28 mouse cellular contexts compared by ENCODE assay signal in the genomic region with DNA sequence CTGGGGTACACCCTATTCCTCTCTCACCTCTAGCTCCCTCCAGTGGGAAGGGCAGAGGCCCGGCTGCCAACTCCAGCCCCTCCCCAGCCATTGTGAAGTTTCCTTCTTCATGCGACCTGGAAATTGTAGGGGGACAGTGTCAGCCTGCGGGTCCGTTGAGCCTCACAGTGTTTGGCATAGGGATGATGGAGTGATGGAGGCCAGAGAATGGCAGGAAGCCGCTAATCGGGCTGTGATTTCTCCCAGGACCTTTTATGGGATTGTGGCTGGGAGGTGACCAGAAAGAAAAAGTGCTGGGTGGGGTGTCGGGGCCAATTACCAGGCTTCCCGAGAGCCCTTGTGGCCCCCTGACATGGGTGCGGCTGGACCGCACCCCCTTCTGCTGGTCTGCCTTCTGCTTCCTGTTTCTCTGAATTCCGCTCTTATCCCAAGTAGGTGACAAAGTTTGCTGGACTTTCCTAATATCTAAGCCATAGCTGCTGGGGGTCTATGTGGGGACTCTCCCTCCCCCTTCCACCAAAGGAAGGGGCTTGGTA. TPM values are rescaled to one million over a fixed set of nuclear protein-coding genes. Genes with fewer than 3 reads are reported as not detected.
DNase-seq lines count a peak whose midpoint lies in the region; ATAC-seq lines count a peak whose summit lies in the region.
"Had no signal": no experiment of that assay in that cellular context is flagged by ENCODE, and none has a peak within 500 bp of the region (broad histone marks: within the 10 kb centered on the region; RNA-seq: fewer than 3 reads in every experiment).

No protein-coding gene starts in this region.

- H3K27me3 ChIP-seq in heart, embryonic 14.5 days (ENCODE audit: control insufficient read depth, insufficient read depth, low read length) = no peaks in the 10 kb centered on the region
- H3K27me3 ChIP-seq in heart, embryonic 11.5 days (ENCODE audit: control insufficient read depth, insufficient read depth, low read length) = no peaks in the 10 kb centered on the region
- H3K27me3 ChIP-seq in heart, embryonic 16.5 days (ENCODE audit: control insufficient read depth, insufficient read depth, low read length) = no peaks in the 10 kb centered on the region
- H3K27me3 ChIP-seq: forebrain, embryonic 12.5 days; hindbrain, embryonic 15.5 days; limb, embryonic 15.5 days had no signal

- H3K4me2 ChIP-seq in heart, embryonic 14.5 days (ENCODE audit: low read length) = no peak overlapping the region
- no peak overlapping the region for H3K4me2 ChIP-seq in heart, embryonic 11.5 days
- H3K4me2 ChIP-seq in heart, embryonic 16.5 days (ENCODE audit: low read depth, low read length) = no peak overlapping the region
- H3K4me2 ChIP-seq: forebrain, embryonic 12.5 days; hindbrain, embryonic 15.5 days; limb, embryonic 15.5 days; liver, embryonic 15.5 days had no signal

- 62% methylated on average over 11 of the region's 11 CpGs for WGBS in heart, embryonic 14.5 days
- 57% methylated on average over 11 of the region's 11 CpGs for WGBS in heart, embryonic 11.5 days (ENCODE audit: insufficient replicate concordance)
- WGBS in heart, embryonic 16.5 days = 52% methylated on average over 11 of the region's 11 CpGs

- DNase-seq in heart, adult 11 months = peak; percentile 97
- DNase-seq in heart, adult 8-10 months (ENCODE audit: low spot score) = no peak
- DNase-seq in lung, postnatal 10 days = peak; percentile 64
- DNase-seq in spleen, postnatal 14 days (ENCODE audit: low spot score in 2 of 2) = no peak
- DNase-seq: adrenal gland, adult 2 months; cerebellum, adult 2 months; cerebellum, postnatal 14 days; gastrocnemius, postnatal 10 days; kidney, adult 2 months; kidney, postnatal 4 days; right cerebral cortex, postnatal 25 days; thymus, postnatal 14 days had no signal

- H3K4me1 ChIP-seq in heart, embryonic 14.5 days (ENCODE audit: control insufficient read depth in 2 of 2, insufficient read depth in 2 of 2, low read length in 2 of 2) = peaks cover 11 to 13% of the 10 kb centered on the region in 2 experiments; a peak in 3 of 4 replicates
- H3K4me1 ChIP-seq in heart, embryonic 11.5 days (ENCODE audit: control insufficient read depth, insufficient read depth, low read length) = no peaks in the 10 kb centered on the region; the same call in 1 of the 2 replicates
- H3K4me1 ChIP-seq in heart, embryonic 16.5 days (ENCODE audit: control insufficient read depth, insufficient read depth, low read length) = 0 out of 2 replicates have a peak, but pooled peaks cover 2% of the 10 kb centered on the region
- H3K4me1 ChIP-seq: forebrain, embryonic 12.5 days; hindbrain, embryonic 15.5 days; liver, embryonic 15.5 days had no signal

- peak; percentile 31 for ATAC-seq in heart, embryonic 14.5 days (ENCODE audit: insufficient number of reproducible peaks, insufficient read depth, low FRiP score, low read depth)
- ATAC-seq in heart, embryonic 11.5 days (replicated peaks; ENCODE audit: insufficient number of reproducible peaks, low FRiP score, low TSS enrichment) = no peak
- ATAC-seq in heart, embryonic 16.5 days (replicated peaks; ENCODE audit: extremely low read depth, insufficient read depth, low FRiP score) = peak; percentile 37
- no peak for ATAC-seq in granulocyte monocyte progenitor cell, adult 5-6 weeks (replicated peaks; ENCODE audit: poor library complexity, severe bottlenecking)
- ATAC-seq: activated CD4-positive, CD25-positive, alpha-beta regulatory T cell, adult 4 months; midbrain, embryonic 16.5 days had no signal

- no peaks in the 10 kb centered on the region for H3K9me3 ChIP-seq in heart, embryonic 14.5 days (ENCODE audit: control insufficient read depth, low read length)
- H3K9me3 ChIP-seq in heart, embryonic 11.5 days (replicated peaks; ENCODE audit: control insufficient read depth, low read length) = no peaks in the 10 kb centered on the region
- H3K9me3 ChIP-seq in heart, embryonic 16.5 days (replicated peaks; ENCODE audit: control insufficient read depth, low read length) = no peaks in the 10 kb centered on the region
- H3K9me3 ChIP-seq: forebrain, embryonic 12.5 days; hindbrain, embryonic 10.5 days; hindbrain, embryonic 15.5 days; limb, embryonic 10.5 days; limb, embryonic 15.5 days; liver, embryonic 15.5 days; midbrain, embryonic 10.5 days had no signal

- no peak overlapping the region for H3K9ac ChIP-seq in heart, embryonic 14.5 days (ENCODE audit: low read length)
- no peak overlapping the region for H3K9ac ChIP-seq in heart, embryonic 11.5 days (ENCODE audit: low read depth, low read length)
- no peak overlapping the region for H3K9ac ChIP-seq in heart, embryonic 16.5 days (ENCODE audit: low read length)
- H3K9ac ChIP-seq: forebrain, embryonic 12.5 days; hindbrain, embryonic 15.5 days; limb, embryonic 15.5 days; liver, embryonic 15.5 days had no signal

- peak overlapping the region in 1 of 2 experiments; percentile 43; a peak in 1 of 4 replicates for H3K27ac ChIP-seq in heart, embryonic 14.5 days (replicated peaks in 1 of 2; ENCODE audit: control insufficient read depth in 1 of 2, insufficient read depth in 1 of 2, low read depth in 2 of 2, low read length in 2 of 2)
- H3K27ac ChIP-seq in heart, embryonic 11.5 days (ENCODE audit: low read depth, low read length) = no peak overlapping the region; the same call in 1 of the 2 replicates
- no peak overlapping the region for H3K27ac ChIP-seq in heart, embryonic 16.5 days (ENCODE audit: low read length)
- H3K27ac ChIP-seq: forebrain, embryonic 12.5 days; hindbrain, embryonic 10.5 days; hindbrain, embryonic 15.5 days; limb, embryonic 10.5 days; limb, embryonic 15.5 days; liver, embryonic 15.5 days; midbrain, embryonic 10.5 days had no signal

- no peak overlapping the region for H3K4me3 ChIP-seq in heart, embryonic 14.5 days (ENCODE audit: control insufficient read depth in 1 of 2, insufficient read depth in 1 of 2, low read depth in 1 of 2, low read length in 2 of 2)
- H3K4me3 ChIP-seq in heart, embryonic 11.5 days (ENCODE audit: low read depth, low read length) = no peak overlapping the region
- no peak overlapping the region for H3K4me3 ChIP-seq in heart, embryonic 16.5 days (ENCODE audit: low read length)
- H3K4me3 ChIP-seq: forebrain, embryonic 12.5 days; hindbrain, embryonic 10.5 days; hindbrain, embryonic 15.5 days; limb, embryonic 10.5 days; limb, embryonic 15.5 days; liver, embryonic 15.5 days; midbrain, embryonic 10.5 days had no signal

- no peaks in the 10 kb centered on the region for H3K36me3 ChIP-seq in heart, embryonic 14.5 days (ENCODE audit: control insufficient read depth, insufficient read depth, low read length)
- no peaks in the 10 kb centered on the region for H3K36me3 ChIP-seq in heart, embryonic 11.5 days (ENCODE audit: control insufficient read depth, insufficient read depth, low read length)
- no peaks in the 10 kb centered on the region for H3K36me3 ChIP-seq in heart, embryonic 16.5 days (ENCODE audit: control insufficient read depth, insufficient read depth)
- H3K36me3 ChIP-seq: forebrain, embryonic 12.5 days; hindbrain, embryonic 15.5 days; liver, embryonic 15.5 days had no signal

RNA-seq across cellular contexts. Expression of gene Megf6, which starts 15.5 kb away (rescaled TPM):
- total RNA-seq in heart, adult 8-10 months (2022) = 1 to 10 TPM; 6.6 to 9.5 (median 7.1) TPM
- 33.3 and 39.8 TPM in 2 replicates for polyA plus RNA-seq in heart, embryonic 14.5 days (2014; fragmentation: Nextera tagmentation; extraction: Ambion mirVana)
- 8.6 and 8.8 TPM in 2 replicates for polyA plus RNA-seq in heart, embryonic 11.5 days (2014; fragmentation: Nextera tagmentation; extraction: Ambion mirVana)
- polyA plus RNA-seq in heart, embryonic 16.5 days (2015; fragmentation: Nextera tagmentation; extraction: Ambion mirVana) = 33.8 and 38.8 TPM in 2 replicates
- not detected in 2 replicates for total RNA-seq in granulocyte monocyte progenitor cell, adult 5-6 weeks (2014; fragmentation: Nextera tagmentation)
- not detected in 2 replicates for total RNA-seq in granulocyte monocyte progenitor cell, adult 5-6 weeks (2017)
- total RNA-seq: CH12.LX; neutrophil, adult 5-6 weeks had no signal
- polyA plus RNA-seq: activated CD4-positive, CD25-positive, alpha-beta regulatory T cell, adult 4 months had no signal

RNA-seq across cellular contexts. Expression of gene Tprgl, which starts 25.6 kb away (rescaled TPM):
- total RNA-seq in heart, adult 8-10 months (2022) = 100 to 1,000 TPM; 125 to 142 (median 127) TPM
- polyA plus RNA-seq in heart, embryonic 14.5 days (2014; fragmentation: Nextera tagmentation; extraction: Ambion mirVana) = 145 and 148 TPM in 2 replicates
- polyA plus RNA-seq in heart, embryonic 11.5 days (2014; fragmentation: Nextera tagmentation; extraction: Ambion mirVana) = 125 and 135 TPM in 2 replicates
- 143 and 147 TPM in 2 replicates for polyA plus RNA-seq in heart, embryonic 16.5 days (2015; fragmentation: Nextera tagmentation; extraction: Ambion mirVana)
- total RNA-seq in granulocyte monocyte progenitor cell, adult 5-6 weeks (2014; fragmentation: Nextera tagmentation) = 44.9 and 52.5 TPM in 2 replicates
- 28.9 and 29.8 TPM in 2 replicates for total RNA-seq in granulocyte monocyte progenitor cell, adult 5-6 weeks (2017)

RNA-seq across cellular contexts. Expression of gene Wrap73, which starts 43.9 kb away (rescaled TPM):
- 10 to 100 TPM; 11.9 to 14.6 (median 12.7) TPM for total RNA-seq in heart, adult 8-10 months (2022)
- 20.7 and 23.1 TPM in 2 replicates for polyA plus RNA-seq in heart, embryonic 14.5 days (2014; fragmentation: Nextera tagmentation; extraction: Ambion mirVana)
- polyA plus RNA-seq in heart, embryonic 11.5 days (2014; fragmentation: Nextera tagmentation; extraction: Ambion mirVana) = 22.1 and 26.5 TPM in 2 replicates
- polyA plus RNA-seq in heart, embryonic 16.5 days (2015; fragmentation: Nextera tagmentation; extraction: Ambion mirVana) = 23.5 and 24.4 TPM in 2 replicates
- 8.0 and 18.9 TPM in 2 replicates for total RNA-seq in granulocyte monocyte progenitor cell, adult 5-6 weeks (2014; fragmentation: Nextera tagmentation)
- 8.6 and 24.1 TPM in 2 replicates for total RNA-seq in granulocyte monocyte progenitor cell, adult 5-6 weeks (2017)

RNA-seq across cellular contexts. Expression of gene Trp73, which starts 46.1 kb away (rescaled TPM):
- not detected for total RNA-seq in heart, adult 8-10 months (2022)
- polyA plus RNA-seq in heart, embryonic 14.5 days (2014; fragmentation: Nextera tagmentation; extraction: Ambion mirVana) = 0.08 and 0.09 TPM in 2 replicates
- not detected in 2 replicates for polyA plus RNA-seq in heart, embryonic 11.5 days (2014; fragmentation: Nextera tagmentation; extraction: Ambion mirVana)
- polyA plus RNA-seq in heart, embryonic 16.5 days (2015; fragmentation: Nextera tagmentation; extraction: Ambion mirVana) = 0.20 and 0.31 TPM in 2 replicates
- not detected in 2 replicates for total RNA-seq in granulocyte monocyte progenitor cell, adult 5-6 weeks (2014; fragmentation: Nextera tagmentation)
- not detected in 2 replicates for total RNA-seq in granulocyte monocyte progenitor cell, adult 5-6 weeks (2017)
- total RNA-seq: adrenal gland, adult 2 months; gastrocnemius, postnatal 10 days; megakaryocyte progenitor cell, adult 5-6 weeks; neutrophil, adult 5-6 weeks had no signal
- polyA plus RNA-seq: activated CD4-positive, CD25-positive, alpha-beta regulatory T cell, adult 4 months; liver, embryonic 15.5 days had no signal

Comparison
In these comparisons a context has a peak if more than half of its experiments do, and no peak if none do; other contexts are left out.
1. DNase-seq: peak in heart, adult 11 months (single experiment) and lung, postnatal 10 days (single experiment); none in heart, adult 8-10 months (single experiment) and spleen, postnatal 14 days (0 of 2).
2. ATAC-seq: peak in heart, embryonic 14.5 days (single experiment) and heart, embryonic 16.5 days (single experiment); none in heart, embryonic 11.5 days (single experiment) and granulocyte monocyte progenitor cell, adult 5-6 weeks (single experiment).